Mouse (Mus musculus) heart, postnatal 0 days (tissue): ENCODE results near the gene Tmprss11b. TPM values are rescaled to one million over a fixed set of nuclear protein-coding genes. Genes with fewer than 3 reads are reported as not detected.
"Not testable (repeated sequence)": the region's sequence is repeated elsewhere in the genome, so short reads cannot be mapped to it uniquely, and the experiment has no call there.

ENCODE experiments used
- ATAC-seq: fragments of 200-750 bp; cut with Nextera tagmentation; 2 replicates; pipeline ENCODE4 v1.8.0; 2017; ENCODE audit warnings: low read depth, moderate number of reproducible peaks, moderate library complexity; ENCODE audit not compliant: insufficient read depth
- DNase-seq: peaks from one replicate; pipeline ENCODE4 v3.0.0-alpha.2; 2016; ENCODE audit warnings: low spot score
- H3K27ac ChIP-seq: fragments of 300-500 bp; sonication (generic); 2 replicates; pipeline ENCODE4 v1.5.1; 2014; ENCODE audit warnings: low read depth, mild to moderate bottlenecking
- H3K27me3 ChIP-seq: fragments of 300-500 bp; sonication (generic); 2 replicates; pipeline ENCODE4 v1.6.1; 2014; ENCODE audit warnings: low read length, mixed read lengths; ENCODE audit not compliant: control insufficient read depth, insufficient read depth
- H3K36me3 ChIP-seq: fragments of 300-500 bp; sonication (generic); replicated peaks from 2 replicates; pipeline ENCODE4 v1.6.1; 2014; ENCODE audit warnings: low read length, mixed read lengths; ENCODE audit not compliant: control insufficient read depth, insufficient read depth
- H3K4me1 ChIP-seq: fragments of 300-500 bp; sonication (generic); 2 replicates; pipeline ENCODE4 v1.6.1; 2014; ENCODE audit warnings: antibody characterized with exemption; ENCODE audit not compliant: control insufficient read depth, insufficient read depth
- H3K4me2 ChIP-seq: fragments of 300-500 bp; sonication (generic); 2 replicates; pipeline ENCODE4 v1.6.1; 2014; ENCODE audit warnings: low read depth, mild to moderate bottlenecking, low read length, moderate library complexity
- H3K4me3 ChIP-seq: fragments of 300-500 bp; sonication (generic); 2 replicates; pipeline ENCODE4 v1.5.1; 2014; ENCODE audit warnings: low read depth, low read length
- H3K9ac ChIP-seq: fragments of 300-500 bp; sonication (generic); replicated peaks from 2 replicates; pipeline ENCODE4 v1.6.1; 2014; ENCODE audit warnings: low read depth, low read length, mixed read lengths
- H3K9me3 ChIP-seq: fragments of 300-500 bp; sonication (generic); replicated peaks from 2 replicates; pipeline ENCODE4 v1.6.1; 2016; ENCODE audit warnings: low read length; ENCODE audit not compliant: control insufficient read depth
- CTCF ChIP-seq: IDR thresholded peaks from 2 replicates; pipeline ENCODE4 v1.5.1; 2016; ENCODE audit warnings: antibody characterized with exemption, control low read depth, low read depth
- EP300 ChIP-seq: IDR thresholded peaks from 2 replicates; pipeline ENCODE4 v1.6.1; 2016; ENCODE audit warnings: antibody characterized with exemption, low read depth
- WGBS: fragments of 180-500 bp; shearing (Covaris S2); extraction: QIAGEN DNeasy Blood & Tissue Kit; methylation state at CpG from one replicate; pipeline ENCODE4 v1.1.7; 2014; 5-methylcytosine and 5-hydroxymethylcytosine counted together
- polyA plus RNA-seq: library from polyadenylated mRNA; unstranded; fragments of >200 nt; fragmentation: Nextera tagmentation; extraction: Ambion mirVana; gene quantifications from 2 replicates; pipeline ENCODE4 v1.2.1, GENCODE M21; 2015
- total RNA-seq: library from RNA; depleted of rRNA; stranded (reverse); fragments of >200 nt; gene quantifications from 2 replicates; pipeline ENCODE4 v1.2.3, GENCODE M21; 2014; ENCODE audit warnings: low replicate concordance; rRNA removed

Tmprss11b gene
- total and polyA plus RNA-seq, 2 experiments from 2014 or later = not detected

DNA sequence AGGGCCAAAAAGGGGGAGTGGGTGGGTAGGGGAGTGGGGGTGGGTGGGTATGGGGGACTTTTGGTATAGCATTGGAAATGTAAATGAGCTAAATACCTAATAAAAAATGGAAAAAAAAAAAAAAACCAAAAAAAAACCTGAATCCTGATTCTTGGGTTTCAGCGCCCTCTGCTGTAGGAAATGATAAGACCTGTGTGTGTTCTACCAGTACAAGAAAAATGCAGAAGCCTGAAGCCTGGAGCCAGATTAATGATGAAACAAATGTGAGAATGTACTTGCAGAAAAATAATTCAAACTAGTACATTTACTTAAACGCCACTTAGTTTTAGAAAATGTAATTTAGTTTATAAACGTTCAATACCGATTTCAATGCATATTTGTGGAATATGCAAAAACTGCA is 27.0 kb downstream of the Tmprss11b start:
- H3K4me1 ChIP-seq, DNase-seq, H3K27me3 ChIP-seq, ATAC-seq, H3K9me3 ChIP-seq, H3K27ac ChIP-seq, H3K4me2 ChIP-seq, H3K9ac ChIP-seq, H3K36me3 ChIP-seq, H3K4me3 ChIP-seq: not testable (repeated sequence)
- TF ChIP-seq CTCF = peak; percentile 43
- WGBS = 20% methylated on average over 4 of the region's 4 CpGs

- H3K4me2 ChIP-seq = no peak overlapping the region
- H3K9me3 ChIP-seq = no peaks in the 10 kb centered on the region
- TF ChIP-seq CTCF = no peak
- no peak for TF ChIP-seq EP300
- no peak for ATAC-seq
- H3K9ac ChIP-seq = no peak overlapping the region
- no peak overlapping the region for H3K4me3 ChIP-seq
- no peaks in the 10 kb centered on the region for H3K27me3 ChIP-seq
- no peak for DNase-seq
- no peak overlapping the region for H3K27ac ChIP-seq
- no peaks in the 10 kb centered on the region for H3K36me3 ChIP-seq
- no peaks in the 10 kb centered on the region for H3K4me1 ChIP-seq
- 22% methylated on average over 3 of the region's 3 CpGs for WGBS
Observed at GRCm38 (mm10) chr5:86640795-86641194, 35.4 kb downstream of the Tmprss11b start.

GRCm38 (mm10) chr5:86632324-86632723 is 43.8 kb downstream of the Tmprss11b start, which contains the start of gene Tmprss11f:
Gene Tmprss11f (minus strand): TSS chr5:86632424.
- DNase-seq = no peak
- TF ChIP-seq EP300 = no peak
- no peak for TF ChIP-seq CTCF
- whole genome bisulfite sequencing = 57% methylated on average over 5 of the region's 5 CpGs
- Histone ChIP-seq H3K27ac (no peak within 1 kb of the TSS), H3K4me2 (no peak within 1 kb of the TSS), H3K9me3 (no peaks in the 10 kb centered on the region), H3K4me1 (no peaks in the 10 kb centered on the region), H3K9ac (no peak within 1 kb of the TSS), H3K27me3 (no peaks in the 10 kb centered on the region), H3K4me3 (no peak within 1 kb of the TSS), H3K36me3 (no peaks in the 10 kb centered on the region)
- no peak for ATAC-seq

- Histone ChIP-seq H3K4me3 (no peak overlapping the region), H3K36me3 (no peaks in the 10 kb centered on the region), H3K4me1 (no peaks in the 10 kb centered on the region), H3K27ac (no peak overlapping the region), H3K27me3 (no peaks in the 10 kb centered on the region), H3K9ac (no peak overlapping the region), H3K9me3 (no peaks in the 10 kb centered on the region), H3K4me2 (no peak overlapping the region)
- TF ChIP-seq CTCF (no peak), EP300 (no peak)
- ATAC-seq (no peak), DNase-seq (no peak)
- 33% methylated on average over 2 of the region's 2 CpGs for WGBS
Observed at GRCm38 (mm10) chr5:86630700-86631099, 45.5 kb downstream of the Tmprss11b start.

GRCm38 (mm10) chr5:86621778-86622177 is 54.4 kb downstream of the Tmprss11b start:
- DNase-seq = no peak
- H3K9ac ChIP-seq = no peak overlapping the region
- H3K9me3 ChIP-seq = no peaks in the 10 kb centered on the region
- TF ChIP-seq CTCF (no peak), EP300 (no peak)
- no peak overlapping the region for H3K27ac ChIP-seq
- no peaks in the 10 kb centered on the region for H3K36me3 ChIP-seq
- no peaks in the 10 kb centered on the region for H3K27me3 ChIP-seq
- H3K4me2 ChIP-seq = no peak overlapping the region
- H3K4me1 ChIP-seq = no peaks in the 10 kb centered on the region
- no peak for ATAC-seq
- H3K4me3 ChIP-seq = no peak overlapping the region
- 56% methylated on average over 1 of the region's 1 CpGs for WGBS

Other genes starting within 250 kb of the Tmprss11b start
- gene Tmprss11a, start 207.4 kb downstream of the Tmprss11b start, total RNA-seq = 0.11 TPM in 1 of 2 replicates, not detected in the other
- gene Tmprss11a, start 207.4 kb downstream of the Tmprss11b start, polyA plus RNA-seq = not detected in 2 replicates
- gene Tmprss11g, start 157.8 kb downstream of the Tmprss11b start, total RNA-seq = not detected in 2 replicates
- gene Tmprss11g, start 157.8 kb downstream of the Tmprss11b start, polyA plus RNA-seq = not detected in 2 replicates
- gene Tmprss11f, start 43.9 kb downstream of the Tmprss11b start, total RNA-seq = not detected in 2 replicates
- gene Tmprss11f, start 43.9 kb downstream of the Tmprss11b start, polyA plus RNA-seq = not detected in 2 replicates
- 0.08 TPM in 1 of 2 replicates, not detected in the other for gene Tmprss11e, start 69.5 kb upstream of the Tmprss11b start, total RNA-seq
- not detected in 2 replicates for gene Tmprss11e, start 69.5 kb upstream of the Tmprss11b start, polyA plus RNA-seq
- 20.0 and 56.7 TPM in 2 replicates for gene Ythdc1, start 127.9 kb upstream of the Tmprss11b start, total RNA-seq
- gene Ythdc1, start 127.9 kb upstream of the Tmprss11b start, polyA plus RNA-seq = 16.9 and 18.7 TPM in 2 replicates
- 0.23 TPM in 1 of 2 replicates, not detected in the other for gene Ugt2b34, start 230.6 kb upstream of the Tmprss11b start, total RNA-seq
- not detected in 2 replicates for gene Ugt2b34, start 230.6 kb upstream of the Tmprss11b start, polyA plus RNA-seq